Mouse (Mus musculus) MEL (cell line): ENCODE results near the gene Cdk18. TPM values are rescaled to one million over a fixed set of nuclear protein-coding genes. Genes with fewer than 3 reads are reported as not detected.

Experiments
- DNase-seq: peaks from one replicate; pipeline ENCODE4 v3.0.0; 2011; ENCODE audit warnings: low read depth, low spot score
- H3K27ac ChIP-seq: 2 replicates; pipeline ENCODE4 v1.5.1; 2012; ENCODE audit warnings: low read depth, mild to moderate bottlenecking, control low read depth, low read length, moderate library complexity; ENCODE audit not compliant: control insufficient read depth
- H3K27me3 ChIP-seq, 2 experiments: fragments of 150-350 bp in 1 of 2; sonication (generic) in 1 of 2; 2 replicates each; pipeline ENCODE4 v1.6.1; 2012; ENCODE audit warnings: low read length in 2 of 2, mild to moderate bottlenecking in 2 of 2, improper control_type of control experiment in 1 of 2, moderate library complexity in 1 of 2; ENCODE audit not compliant: insufficient read depth in 2 of 2, control insufficient read depth in 1 of 2
- H3K36me3 ChIP-seq, 2 experiments: 2 replicates each; pipeline ENCODE4 v1.6.1; 2012 to 2014; ENCODE audit warnings: low read length in 2 of 2, improper control_type of control experiment in 1 of 2, inconsistent platforms in 1 of 2, mild to moderate bottlenecking in 1 of 2; ENCODE audit not compliant: insufficient read depth in 2 of 2, control insufficient read depth in 1 of 2
- H3K4me1 ChIP-seq, 2 experiments: fragments of 150-350 bp in 1 of 2; sonication (generic) in 1 of 2; 2 replicates each; pipeline ENCODE4 v1.6.1; 2012; ENCODE audit warnings: low read length in 2 of 2, improper control_type of control experiment in 1 of 2, mild to moderate bottlenecking in 1 of 2; ENCODE audit not compliant: insufficient read depth in 2 of 2, control insufficient read depth in 1 of 2
- H3K4me3 ChIP-seq, 2 experiments: fragments of 150-350 bp in 1 of 2; sonication (generic) in 1 of 2; 2 replicates each; pipeline ENCODE4 v1.5.1; 2012; ENCODE audit warnings: low read depth in 2 of 2, low read length in 2 of 2, mild to moderate bottlenecking in 2 of 2, moderate library complexity in 2 of 2, control low read depth in 1 of 2, improper control_type of control experiment in 1 of 2; ENCODE audit not compliant: control insufficient read depth in 1 of 2, insufficient read depth in 1 of 2
- H3K79me2 ChIP-seq: 2 replicates; pipeline ENCODE4 v1.6.1; 2012; ENCODE audit warnings: mild to moderate bottlenecking, low read length, moderate library complexity; ENCODE audit not compliant: control insufficient read depth, poor library complexity, insufficient read depth
- H3K9ac ChIP-seq: 2 replicates; pipeline ENCODE4 v1.6.1; 2012; ENCODE audit warnings: low read depth, mild to moderate bottlenecking, control low read depth, low read length, moderate library complexity; ENCODE audit not compliant: control insufficient read depth, poor library complexity, severe bottlenecking
- H3K9me3 ChIP-seq: fragments of 150-350 bp; sonication (generic); replicated peaks from 2 replicates; pipeline ENCODE4 v1.6.1; 2012; ENCODE audit warnings: mild to moderate bottlenecking, low read length, improper control_type of control experiment, moderate library complexity; ENCODE audit not compliant: insufficient read depth
- CTCF ChIP-seq, 3 experiments: IDR thresholded peaks in 2 of 3; conservative IDR thresholded peaks in 1 of 3; 2 replicates each; pipeline ENCODE4 v1.5.1; 2011 to 2012; ENCODE audit warnings: low read length in 3 of 3, low read depth in 2 of 3, mild to moderate bottlenecking in 2 of 3, improper control_type of control experiment in 1 of 3, inconsistent platforms in 1 of 3, mixed read lengths in 1 of 3, moderate library complexity in 1 of 3; ENCODE audit not compliant: control insufficient read depth in 1 of 3, insufficient read depth in 1 of 3, poor library complexity in 1 of 3, severe bottlenecking in 1 of 3
- E2F4 ChIP-seq: IDR thresholded peaks from 2 replicates; pipeline ENCODE4 v1.6.1; 2011; ENCODE audit warnings: low read depth, low read length, improper control_type of control experiment, borderline replicate concordance
- ETS1 ChIP-seq: IDR thresholded peaks from 2 replicates; pipeline ENCODE4 v1.6.1; 2012; ENCODE audit warnings: low read depth, mild to moderate bottlenecking, inconsistent platforms, low read length, improper control_type of control experiment, moderate library complexity
- HCFC1 ChIP-seq: IDR thresholded peaks from 2 replicates; pipeline ENCODE4 v1.6.1; 2012; ENCODE audit warnings: low read depth, mild to moderate bottlenecking, inconsistent platforms, low read length, improper control_type of control experiment, moderate library complexity
- JUND ChIP-seq: IDR thresholded peaks from 2 replicates; pipeline ENCODE4 v1.6.1; 2011; ENCODE audit warnings: low read depth, mild to moderate bottlenecking, improper control_type of control experiment, low read length
- KAT2A ChIP-seq: conservative IDR thresholded peaks from 2 replicates; pipeline ENCODE4 v1.6.1; 2012; ENCODE audit warnings: low read depth, low read length, improper control_type of control experiment, inconsistent platforms
- MAX ChIP-seq: IDR thresholded peaks from 2 replicates; pipeline ENCODE4 v1.6.1; 2011; ENCODE audit warnings: low read length, improper control_type of control experiment
- MAZ ChIP-seq: IDR thresholded peaks from 2 replicates; pipeline ENCODE4 v1.6.1; 2012; ENCODE audit warnings: low read depth, mild to moderate bottlenecking, inconsistent platforms, low read length, improper control_type of control experiment
- MEF2A ChIP-seq: IDR thresholded peaks from 2 replicates; pipeline ENCODE4 v1.6.1; 2014; ENCODE audit warnings: low read depth, mild to moderate bottlenecking, inconsistent platforms, low read length, improper control_type of control experiment; ENCODE audit not compliant: poor library complexity, insufficient replicate concordance, severe bottlenecking; ENCODE audit errors: extremely low read depth
- MYB ChIP-seq: IDR thresholded peaks from 2 replicates; pipeline ENCODE4 v1.6.1; 2011; ENCODE audit warnings: mild to moderate bottlenecking, low read depth, low read length, improper control_type of control experiment
- NRF1 ChIP-seq: IDR thresholded peaks from 2 replicates; pipeline ENCODE4 v1.6.1; 2014; ENCODE audit warnings: low read depth, mild to moderate bottlenecking, inconsistent platforms, low read length, improper control_type of control experiment, moderate library complexity; ENCODE audit not compliant: poor library complexity, insufficient read depth, severe bottlenecking
- POLR2AphosphoS5 ChIP-seq: IDR thresholded peaks from 2 replicates; pipeline ENCODE4 v1.6.1; 2012; ENCODE audit warnings: low read depth, borderline replicate concordance, mild to moderate bottlenecking, inconsistent platforms, low read length, moderate library complexity, mixed read lengths
- SMC3 ChIP-seq: IDR thresholded peaks from 2 replicates; pipeline ENCODE4 v1.6.1; 2011; ENCODE audit warnings: low read depth, low read length, improper control_type of control experiment
- TBP ChIP-seq: IDR thresholded peaks from 2 replicates; pipeline ENCODE4 v1.8.0; 2011; ENCODE audit warnings: low read depth, low read length, improper control_type of control experiment
- ZC3H11A ChIP-seq: IDR thresholded peaks from 2 replicates; pipeline ENCODE4 v1.6.1; 2012; ENCODE audit warnings: low read depth, mild to moderate bottlenecking, inconsistent platforms, low read length, improper control_type of control experiment
- ZKSCAN1 ChIP-seq: IDR thresholded peaks from 2 replicates; pipeline ENCODE4 v1.6.1; 2012; ENCODE audit warnings: low read depth, mild to moderate bottlenecking, inconsistent platforms, low read length, improper control_type of control experiment, moderate library complexity
- polyA plus RNA-seq, 2 experiments: library from polyadenylated mRNA; stranded (reverse) in 1 of 2; unstranded in 1 of 2; fragments of >175 nt in 1 of 2; fragments of >200 nt in 1 of 2; gene quantifications; 2 replicates each; pipeline versions ENCODE4 v1.2.1 to v1.2.4; 2012; ENCODE audit warnings: low replicate concordance in 2 of 2, low read depth in 1 of 2; ENCODE audit not compliant: insufficient read length in 2 of 2, insufficient read depth in 1 of 2, missing spikeins in 1 of 2
- total RNA-seq: library from RNA; depleted of rRNA; stranded (reverse); fragments of 300-350 nt; gene quantifications from 2 replicates; pipeline ENCODE4 v1.2.3, GENCODE M21; 2012

Cdk18 gene
- total and polyA plus RNA-seq, 3 experiments = 1.3 to 15.7 TPM; not detected in 1

GRCm38 (mm10) chr1:132089767-132090166 lies 49.7 kb downstream of the Cdk18 start:
- Histone ChIP-seq H3K27ac (no peak overlapping the region), H3K9ac (no peak overlapping the region), H3K4me3 (no peak overlapping the region), H3K27me3 (no peaks in the 10 kb centered on the region), H3K36me3 (peaks cover 0 to 13% of the 10 kb centered on the region in 2 experiments; a peak in 2 of 4 replicates), H3K79me2 (no peaks in the 10 kb centered on the region), H3K9me3 (no peaks in the 10 kb centered on the region), H3K4me1 (peaks cover 11 to 14% of the 10 kb centered on the region in 2 experiments)
- TF ChIP-seq MAX (no peak), MAZ (no peak), TBP (no peak), ZKSCAN1 (no peak)
- DNase-seq = no peak

- TF ChIP-seq MYB = no peak
- no peak for TF ChIP-seq JUND
- no peak for TF ChIP-seq MAX
- no peak for TF ChIP-seq SMC3
- no peak for TF ChIP-seq CTCF (IDR thresholded peaks at IDR 0.05 in 2 of 3, conservative IDR thresholded peaks at IDR 0.05 in 1 of 3; ENCODE audit: control insufficient read depth in 1 of 3, insufficient read depth in 1 of 3, low read depth in 2 of 3, low read length in 3 of 3, poor library complexity in 1 of 3, severe bottlenecking in 1 of 3)
- TF ChIP-seq TBP = no peak
- TF ChIP-seq MEF2A = no peak
- no peak for TF ChIP-seq POLR2AphosphoS5
- no peak for TF ChIP-seq HCFC1
- TF ChIP-seq ZC3H11A = no peak
- no peak for TF ChIP-seq NRF1
- TF ChIP-seq ETS1 = no peak
- TF ChIP-seq KAT2A = no peak
- no peak for TF ChIP-seq E2F4
Observed at GRCm38 (mm10) chr1:132088181-132088671, 51.3 kb downstream of the Cdk18 start.

More at GRCm38 (mm10) chr1:132088181-132088671, 51.3 kb downstream of the Cdk18 start:
- H3K79me2 ChIP-seq = no peaks in the 10 kb centered on the region
- peaks cover 12 to 17% of the 10 kb centered on the region in 2 experiments for H3K4me1 ChIP-seq
- H3K4me3 ChIP-seq = no peak overlapping the region
- no peak overlapping the region for H3K27ac ChIP-seq
- no peaks in the 10 kb centered on the region for H3K27me3 ChIP-seq
- no peak overlapping the region for H3K9ac ChIP-seq
- DNase-seq = no peak
- peaks cover 0 to 13% of the 10 kb centered on the region in 2 experiments; a peak in 2 of 4 replicates for H3K36me3 ChIP-seq
- H3K9me3 ChIP-seq = no peaks in the 10 kb centered on the region
